8 mouse cellular contexts compared by ENCODE assay signal in genomic region chr5:135488222-135488880, GRCm38 (mm10). TPM values are rescaled to one million over a fixed set of nuclear protein-coding genes. Genes with fewer than 3 reads are reported as not detected.
DNase-seq lines count a peak whose midpoint lies in the region; ATAC-seq lines count a peak whose summit lies in the region.

No protein-coding gene starts in this region.

- peak overlapping the region; percentile 88 for H3K27ac ChIP-seq in lung, embryonic 15.5 days
- H3K27ac ChIP-seq in forebrain, embryonic 15.5 days (replicated peaks), result peak overlapping the region; percentile 92
- peak overlapping the region; percentile 84 for H3K27ac ChIP-seq in macrophage

- H3K36me3 ChIP-seq in lung, embryonic 15.5 days, result no peaks in the 10 kb centered on the region
- H3K36me3 ChIP-seq in forebrain, embryonic 15.5 days, result no peaks in the 10 kb centered on the region
- H3K36me3 ChIP-seq in macrophage (ENCODE audit: inconsistent target), result no peaks in the 10 kb centered on the region

- no peaks in the 10 kb centered on the region for H3K9me3 ChIP-seq in lung, embryonic 15.5 days
- no peaks in the 10 kb centered on the region for H3K9me3 ChIP-seq in forebrain, embryonic 15.5 days

- H3K79me2 ChIP-seq in macrophage (ENCODE audit: inconsistent target), result peaks cover 57% of the 10 kb centered on the region

- peak overlapping the region; percentile 93 for H3K4me2 ChIP-seq in lung, embryonic 15.5 days
- H3K4me2 ChIP-seq in forebrain, embryonic 15.5 days (replicated peaks), result peak overlapping the region; percentile 64

- peak; percentile 24 to 31 for DNase-seq in cerebellum, postnatal 14 days
- DNase-seq in cerebellum, adult 9-11 months, result no peak
- no peak for DNase-seq in lung, postnatal 10 days
- DNase-seq in thymus, postnatal 36 days, result no peak
- DNase-seq in adrenal gland, postnatal 10 days, result no peak

- ATAC-seq in lung, embryonic 15.5 days (ENCODE audit: borderline replicate concordance, extremely low read depth, low FRiP score, low TSS enrichment), result peak; percentile 6
- no peak; the same call in 1 of the 2 replicates for ATAC-seq in forebrain, embryonic 15.5 days (replicated peaks)

- peak overlapping the region; percentile 69 for H3K9ac ChIP-seq in lung, embryonic 15.5 days
- H3K9ac ChIP-seq in forebrain, embryonic 15.5 days (replicated peaks), result peak overlapping the region; percentile 58

- H3K4me3 ChIP-seq in lung, embryonic 15.5 days, result peak overlapping the region; percentile 69
- peak overlapping the region; percentile 59 for H3K4me3 ChIP-seq in forebrain, embryonic 15.5 days
- H3K4me3 ChIP-seq in macrophage (ENCODE audit: inconsistent target), result peak overlapping the region; percentile 84

- no peaks in the 10 kb centered on the region for H3K27me3 ChIP-seq in lung, embryonic 15.5 days
- H3K27me3 ChIP-seq in forebrain, embryonic 15.5 days, result no peaks in the 10 kb centered on the region

- peaks cover 27% of the 10 kb centered on the region for H3K4me1 ChIP-seq in lung, embryonic 15.5 days
- H3K4me1 ChIP-seq in forebrain, embryonic 15.5 days, result peaks cover 22% of the 10 kb centered on the region

- under 1% methylated on average over 19 of the region's 19 CpGs for WGBS in lung, embryonic 15.5 days
- under 1% methylated on average over 19 of the region's 19 CpGs for WGBS in forebrain, embryonic 15.5 days
- WGBS in macrophage (ENCODE audit: missing documents), result 33% methylated on average over 18 of the region's 19 CpGs

RNA-seq across cellular contexts. Expression of gene Hip1, which starts 56.6 kb away (rescaled TPM):
- polyA plus RNA-seq in lung, embryonic 15.5 days (2015; fragmentation: Nextera tagmentation; extraction: Ambion mirVana), result 30.6 and 33.7 TPM in 2 replicates
- 29.2 and 31.7 TPM in 2 replicates for polyA plus RNA-seq in forebrain, embryonic 15.5 days (2015; fragmentation: Nextera tagmentation; extraction: Ambion mirVana)
- total RNA-seq in macrophage (2018; cell fraction: chromatin; rRNA removed), result 100 to 1,000 TPM in 20 of 26 experiments, 10 to 100 TPM in 6; 34.5 to 487 (median 198) TPM
- total RNA-seq in macrophage (2018; cell fraction: cytosol; rRNA removed), result 100 to 1,000 TPM in 5 of 26 experiments, 10 to 100 TPM in 21; 41.3 to 122 (median 62.3) TPM
- total RNA-seq in macrophage (2018; cell fraction: nucleus; rRNA removed), result 100 to 1,000 TPM in 14 of 26 experiments, 10 to 100 TPM in 12; 46.6 to 377 (median 103) TPM
- 49.8 to 168 TPM (median 70.5 TPM) in 3 replicates for polyA plus RNA-seq in macrophage (2018)
- total RNA-seq in adrenal gland, postnatal 10 days (2021), result 10 to 100 TPM; 33.7 to 39.3 TPM

Comparison
In these comparisons a context has a peak if more than half of its experiments do, and no peak if none do; other contexts are left out.
1. DNase-seq: peak in cerebellum, postnatal 14 days (2 of 2); none in cerebellum, adult 9-11 months (single experiment), lung, postnatal 10 days (single experiment), thymus, postnatal 36 days (0 of 2) and adrenal gland, postnatal 10 days (single experiment).
2. Peak in every context shown above with its lines, with median percentiles within 50 percentile points of each other: H3K27ac ChIP-seq and H3K4me3 ChIP-seq.